Mouse (Mus musculus): Measurements from ENCODE around the gene Irf7. TPM values are rescaled to one million over a fixed set of nuclear protein-coding genes. Genes with fewer than 3 reads are reported as not detected.

Gene Irf7
- total and polyA plus RNA-seq, 3 experiments, result 7.7 to 26.2 (median 10.5) TPM

DNA sequence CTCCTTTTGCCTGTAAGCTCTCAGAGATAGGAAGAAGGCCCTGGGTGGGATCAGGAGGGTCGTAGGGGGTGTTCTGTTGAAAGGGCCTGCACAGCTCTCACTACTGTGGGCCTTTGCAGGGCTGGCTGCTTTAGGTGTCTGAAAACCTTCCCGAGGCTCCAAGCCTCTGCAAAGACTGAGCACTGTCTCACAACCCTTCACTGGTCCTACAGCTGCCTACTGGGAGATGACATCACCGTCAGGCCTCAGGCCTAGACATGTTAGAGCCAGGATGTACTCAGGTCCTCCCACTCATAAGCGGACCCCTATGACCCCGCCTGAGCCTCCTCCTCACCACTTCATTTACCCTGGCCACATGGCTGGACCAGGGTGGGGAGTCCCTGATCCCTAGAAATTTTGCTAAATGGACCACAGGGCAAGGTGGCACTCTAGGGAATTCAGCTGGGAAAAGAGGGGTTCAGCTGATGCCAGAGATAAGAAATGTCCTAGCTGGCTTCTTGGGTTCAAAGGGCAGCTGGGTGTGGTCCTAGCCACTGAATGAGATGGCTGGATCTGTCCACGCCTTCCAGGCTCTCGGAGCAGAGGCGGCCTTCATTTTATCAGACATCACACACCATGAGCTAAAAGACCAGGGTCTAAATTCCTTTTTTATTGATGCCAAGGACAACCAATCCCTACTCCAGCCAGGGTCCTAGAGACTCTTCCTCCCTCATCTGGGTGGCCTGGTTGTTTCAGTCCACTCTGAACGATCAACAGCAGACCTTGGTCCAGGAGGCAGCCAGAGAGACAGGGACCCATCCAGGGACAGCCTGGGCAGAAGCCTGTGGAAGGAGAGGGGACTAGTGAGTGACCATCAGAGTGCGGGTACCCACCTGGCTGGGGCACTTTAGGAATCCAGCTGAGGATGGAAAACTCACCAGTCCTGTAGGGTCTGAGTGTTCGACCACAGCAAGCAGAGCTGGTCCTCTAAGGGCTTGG, 11.7 kb upstream of the Irf7 start (continued):
- peak; percentile 86 for TF ChIP-seq JUN (IDR thresholded peaks at IDR 0.05; ENCODE audit: insufficient read depth, low read depth, low read length)
- TF ChIP-seq MAFK (IDR thresholded peaks at IDR 0.05; ENCODE audit: insufficient replicate concordance, low read length), result no peak
- peak; percentile 82 for TF ChIP-seq IRF4 (IDR thresholded peaks at IDR 0.05; ENCODE audit: low read depth, low read length)

DNA sequence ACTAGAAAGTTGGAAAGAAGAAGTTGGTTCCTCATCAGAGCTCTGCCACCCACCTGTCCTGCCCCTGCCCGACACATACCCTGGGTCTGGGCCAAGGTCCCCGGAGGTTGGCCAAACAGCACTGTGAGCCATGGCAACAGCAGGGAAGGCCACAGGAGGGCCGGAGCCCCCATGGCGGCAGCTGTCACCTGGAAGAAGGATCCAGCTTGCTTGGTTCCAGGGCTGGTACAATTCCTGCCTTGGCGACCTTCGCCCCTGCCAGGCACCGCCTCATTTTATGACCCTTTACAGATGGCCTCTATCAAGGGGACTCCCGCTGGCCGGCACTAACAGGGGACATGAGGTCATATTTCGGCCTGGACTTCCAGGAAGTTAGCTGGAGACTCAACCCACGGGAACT, 10.3 kb upstream of the Irf7 start, which contains the start of gene Cdhr5:
Gene Cdhr5, minus strand, starts transcription at position 241 of the 400 bp plus-strand sequence.
- peak within 1 kb of the TSS; percentile 30 to 42 (median 38) for H3K4me3 ChIP-seq (replicated peaks in 1 of 3; ENCODE audit: low read depth in 2 of 3, low read length in 2 of 3, poor library complexity in 1 of 3)
- H3K27me3 ChIP-seq (replicated peaks), result no peaks in the 10 kb centered on the region
- H3K9me3 ChIP-seq (replicated peaks; ENCODE audit: low read length), result no peaks in the 10 kb centered on the region
- peaks cover 0 to 19% of the 10 kb centered on the region in 2 experiments for H3K36me3 ChIP-seq (replicated peaks in 1 of 2; ENCODE audit: control insufficient read depth in 1 of 2, insufficient read depth in 1 of 2, low read length in 1 of 2)
- H3K9ac ChIP-seq (ENCODE audit: insufficient read depth, low read depth), result peak within 1 kb of the TSS; percentile 58
- H3K4me1 ChIP-seq (ENCODE audit: control insufficient read depth in 1 of 2, insufficient read depth in 2 of 2), result peaks cover 41 to 74% of the 10 kb centered on the region in 2 experiments
- dilution Hi-C loops (cut with MboI; ENCODE audit: extremely low pct_ligation_motif_present, extremely low pct_unique_long_range_greater_than_20kb, low sequenced_read_pairs) (no loop called here), in situ Hi-C loops (cut with MboI; ENCODE audit: low pct_ligation_motif_present, low pct_unique_long_range_greater_than_20kb, low sequenced_read_pairs) (loop anchor here (5.0 kb wide), 1 partner anchor 41 kb away; no protein-coding TSS in a partner anchor)
- H3K79me2 ChIP-seq (replicated peaks; ENCODE audit: control insufficient read depth, extremely low read depth, insufficient read depth, poor library complexity, severe bottlenecking), result no peaks in the 10 kb centered on the region
- peak within 1 kb of the TSS; percentile 93 for H3K27ac ChIP-seq (ENCODE audit: insufficient read depth, low read depth)
- peak within 1 kb of the TSS; percentile 53 for H3K4me2 ChIP-seq (ENCODE audit: insufficient read depth, low read depth, poor library complexity, severe bottlenecking)
- DNase-seq (ENCODE audit: extremely low read depth), result peak; percentile 35
- TF ChIP-seq SMC3 (IDR thresholded peaks at IDR 0.05; ENCODE audit: low read depth, low read length) (no peak), UBTF (IDR thresholded peaks at IDR 0.05; ENCODE audit: low read depth, low read length) (0 out of 2 replicates have a peak, but pooled peaks have one; percentile 9), ZNF384 (IDR thresholded peaks at IDR 0.05; ENCODE audit: low read depth, low read length) (no peak), MEF2A (IDR thresholded peaks at IDR 0.05; ENCODE audit: borderline replicate concordance, low read depth, low read length) (no peak), SIN3A (IDR thresholded peaks at IDR 0.05; ENCODE audit: low read length) (0 out of 2 replicates have a peak, but pooled peaks have one; percentile 8)

DNA sequence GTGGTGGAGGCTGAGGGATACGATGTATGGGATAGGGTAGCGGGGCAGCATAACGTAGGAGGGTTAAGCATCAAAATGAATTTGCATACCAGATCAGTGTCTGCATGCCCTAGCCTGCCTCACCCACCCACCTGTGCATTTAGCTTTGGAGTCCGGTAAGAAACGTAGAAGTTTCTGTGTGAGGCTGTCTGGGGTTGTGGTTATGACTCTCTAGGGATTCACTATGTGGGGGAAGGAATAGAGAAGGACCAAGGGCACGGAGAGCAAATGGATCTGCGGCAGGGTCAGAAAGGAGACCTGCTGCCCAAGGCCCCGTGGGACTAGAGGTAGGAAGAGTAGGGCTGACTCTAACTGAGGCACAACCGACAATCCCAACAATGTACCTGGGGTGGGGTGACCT, 9.1 kb upstream of the Irf7 start:
- Histone ChIP-seq H3K36me3 (replicated peaks in 1 of 2; ENCODE audit: control insufficient read depth in 1 of 2, insufficient read depth in 1 of 2, low read length in 1 of 2) (peaks cover 0 to 22% of the 10 kb centered on the region in 2 experiments), H3K79me2 (replicated peaks; ENCODE audit: control insufficient read depth, extremely low read depth, insufficient read depth, poor library complexity, severe bottlenecking) (no peaks in the 10 kb centered on the region), H3K9me3 (replicated peaks; ENCODE audit: low read length) (no peaks in the 10 kb centered on the region), H3K27me3 (replicated peaks) (no peaks in the 10 kb centered on the region), H3K9ac (ENCODE audit: insufficient read depth, low read depth) (peak overlapping the region; percentile 58; the same call in 1 of the 2 replicates), H3K27ac (ENCODE audit: insufficient read depth, low read depth) (peak overlapping the region; percentile 93), H3K4me3 (replicated peaks in 1 of 3; ENCODE audit: low read depth in 2 of 3, low read length in 2 of 3, poor library complexity in 1 of 3) (peak overlapping the region; percentile 30 to 42 (median 38)), H3K4me2 (ENCODE audit: insufficient read depth, low read depth, poor library complexity, severe bottlenecking) (peak overlapping the region; percentile 53), H3K4me1 (ENCODE audit: control insufficient read depth in 1 of 2, insufficient read depth in 2 of 2) (peaks cover 36 to 62% of the 10 kb centered on the region in 2 experiments)
- dilution Hi-C loops (cut with MboI; ENCODE audit: extremely low pct_ligation_motif_present, extremely low pct_unique_long_range_greater_than_20kb, low sequenced_read_pairs), result no loop called here
- DNase-seq (ENCODE audit: extremely low read depth), result peak; percentile 87
- in situ Hi-C loops (cut with MboI; ENCODE audit: low pct_ligation_motif_present, low pct_unique_long_range_greater_than_20kb, low sequenced_read_pairs), result loop anchor here (5.0 kb wide), 1 partner anchor 42 kb away; no protein-coding TSS in a partner anchor
- TF ChIP-seq MEF2A (IDR thresholded peaks at IDR 0.05; ENCODE audit: borderline replicate concordance, low read depth, low read length) (peak; percentile 84), POLR2AphosphoS2 (IDR thresholded peaks at IDR 0.05; ENCODE audit: low read depth, low read length) (no peak), MAFK (IDR thresholded peaks at IDR 0.05; ENCODE audit: insufficient replicate concordance, low read length) (peak; percentile 53; the same call in 1 of the 2 replicates), ZC3H11A (IDR thresholded peaks at IDR 0.05; ENCODE audit: low read depth, low read length) (no peak), TBP (conservative IDR thresholded peaks at IDR 0.05; ENCODE audit: low read depth, low read length) (0 out of 2 replicates have a peak, but pooled peaks have one; percentile 46), BHLHE40 (IDR thresholded peaks at IDR 0.05; ENCODE audit: low read depth, low read length) (peak; percentile 80), RAD21 (IDR thresholded peaks at IDR 0.05; ENCODE audit: low read depth, low read length) (no peak; the same call in 1 of the 2 replicates), ELF1 (IDR thresholded peaks at IDR 0.05; ENCODE audit: low read depth, low read length) (peak; percentile 42), SIN3A (IDR thresholded peaks at IDR 0.05; ENCODE audit: low read length) (peak; percentile 87), NRF1 (IDR thresholded peaks at IDR 0.05; ENCODE audit: low read depth, low read length) (no peak), MXI1 (IDR thresholded peaks at IDR 0.05; ENCODE audit: low read depth, low read length) (peak; percentile 46; the same call in 1 of the 2 replicates), NELFE (IDR thresholded peaks at IDR 0.05; ENCODE audit: low read depth, low read length) (peak; percentile 28; the same call in 1 of the 2 replicates), ZKSCAN1 (IDR thresholded peaks at IDR 0.05; ENCODE audit: borderline replicate concordance, low read depth, low read length) (no peak), PAX5 (IDR thresholded peaks at IDR 0.05; ENCODE audit: low read length) (no peak), CTCF (conservative IDR thresholded peaks at IDR 0.05 in 1 of 2, IDR thresholded peaks at IDR 0.05 in 1 of 2; ENCODE audit: low read depth in 2 of 2, low read length in 2 of 2) (no peak), KAT2A (IDR thresholded peaks at IDR 0.05; ENCODE audit: insufficient replicate concordance, low read length) (0 out of 2 replicates have a peak, but pooled peaks have one; percentile 58), IRF4 (IDR thresholded peaks at IDR 0.05; ENCODE audit: low read depth, low read length) (peak; percentile 81; the same call in 1 of the 2 replicates), MAX (IDR thresholded peaks at IDR 0.05; ENCODE audit: low read length) (peak; percentile 64), POLR2A (IDR thresholded peaks at IDR 0.05; ENCODE audit: low read depth, low read length) (0 out of 2 replicates have a peak, but pooled peaks have one; percentile 40), TCF12 (IDR thresholded peaks at IDR 0.05; ENCODE audit: low read depth, low read length) (peak; percentile 93), ETS1 (conservative IDR thresholded peaks at IDR 0.05; ENCODE audit: low read depth, low read length) (peak; percentile 84), USF1 (IDR thresholded peaks at IDR 0.05; ENCODE audit: low read depth, low read length) (no peak)
